Mouse (Mus musculus): Measurements from ENCODE around the gene Gm20547.
"Not testable (repeated sequence)": the region's sequence is repeated elsewhere in the genome, so short reads cannot be mapped to it uniquely, and the experiment has no call there.

The Gm20547 gene

GRCm38 (mm10) chr17:34849722-34850516 lies 31.9 kb downstream of the Gm20547 start, which contains the start of the genes Skiv2l and Nelfe:
Gene Skiv2l (minus strand): TSS chr17:34850210.
Gene Nelfe (plus strand): TSS chr17:34850391.
- peak; percentile 99 for DNase-seq

GRCm38 (mm10) chr17:34847615-34848014 lies 34.2 kb downstream of the Gm20547 start:
- DNase-seq: no peak

- no peak for DNase-seq
These were observed 34.6 kb downstream of the Gm20547 start for GRCm38 (mm10) chr17:34847192-34847591.

GRCm38 (mm10) chr17:34844884-34845283 lies 37.0 kb downstream of the Gm20547 start:
- no peak for DNase-seq

- no peak for DNase-seq
These were observed 41.0 kb downstream of the Gm20547 start for GRCm38 (mm10) chr17:34840736-34841307.

GRCm38 (mm10) chr17:34838785-34839184 lies 43.1 kb downstream of the Gm20547 start:
- DNase-seq: no peak

- DNase-seq: peak; percentile 31
These were observed 44.1 kb downstream of the Gm20547 start for GRCm38 (mm10) chr17:34837464-34838324.

GRCm38 (mm10) chr17:34836856-34837221 lies 45.0 kb downstream of the Gm20547 start, which contains the start of the genes Stk19 and Dxo:
Gene Stk19 (minus strand): TSS chr17:34836945.
Gene Dxo (plus strand): TSS chr17:34837019.
- DNase-seq: peak; percentile 94

- DNase-seq: no peak
These were observed 45.5 kb downstream of the Gm20547 start for GRCm38 (mm10) chr17:34836155-34836855.

- DNase-seq: not testable (repeated sequence)
These were observed 51.1 kb downstream of the Gm20547 start for GRCm38 (mm10) chr17:34830776-34831175.

- DNase-seq: no peak
These were observed 66.9 kb downstream of the Gm20547 start for GRCm38 (mm10) chr17:34814818-34815370.

GRCm38 (mm10) chr17:34813747-34814146 lies 68.1 kb downstream of the Gm20547 start:
- DNase-seq: peak; percentile 41

- DNase-seq: no peak
These were observed 70.6 kb downstream of the Gm20547 start for GRCm38 (mm10) chr17:34811275-34811674.

GRCm38 (mm10) chr17:34810811-34811210 lies 71.0 kb downstream of the Gm20547 start:
- DNase-seq: not testable (repeated sequence)

GRCm38 (mm10) chr17:34810411-34810810 lies 71.4 kb downstream of the Gm20547 start:
- not testable (repeated sequence) for DNase-seq

- no peak for DNase-seq
These were observed 73.1 kb downstream of the Gm20547 start for GRCm38 (mm10) chr17:34808599-34809205.

GRCm38 (mm10) chr17:34807176-34807575 lies 74.7 kb downstream of the Gm20547 start:
- DNase-seq: no peak
